Mouse (Mus musculus) stomach, postnatal 0 days (tissue): ENCODE measurements around the gene Cxcr1.

Source experiments
- CTCF ChIP-seq: IDR thresholded peaks from 2 replicates; pipeline ENCODE4 v1.5.1; 2016; ENCODE audit warnings: antibody characterized with exemption, low read depth, mild to moderate bottlenecking, moderate library complexity
- EP300 ChIP-seq: optimal IDR thresholded peaks from 2 replicates; pipeline ENCODE3; 2016; ENCODE audit warnings: antibody characterized with exemption

- no peak for TF ChIP-seq CTCF
- TF ChIP-seq EP300 = no peak
Measured at GRCm38 (mm10) chr1:74206642-74207041, 12.2 kb upstream of the Cxcr1 start.
